11 mouse cellular contexts compared by ENCODE assay signal in the genomic region with DNA sequence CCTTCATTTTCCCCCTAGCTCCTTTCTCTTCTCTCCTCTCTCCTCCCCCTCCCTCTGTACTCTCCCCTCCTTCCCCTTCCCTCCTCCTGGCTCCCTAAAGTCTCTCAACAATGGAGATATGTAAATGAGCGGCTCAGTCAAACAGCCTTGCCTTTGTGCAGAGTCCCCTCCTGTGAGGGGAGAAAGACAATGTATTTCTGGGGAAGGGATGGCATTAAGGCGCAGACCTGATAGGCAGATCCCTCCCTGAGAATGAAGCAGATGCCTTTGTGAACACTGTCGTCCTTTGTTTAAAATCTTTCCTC.
A peak's percentile ranks its signal among the peaks of the same experiment; 100 is the strongest.
DNase-seq lines count a peak whose midpoint lies in the region; ATAC-seq lines count a peak whose summit lies in the region.
"Had no signal": no experiment of that assay in that cellular context is flagged by ENCODE, and none has a peak within 500 bp of the region (broad histone marks: within the 10 kb centered on the region; RNA-seq: fewer than 3 reads in every experiment).

No protein-coding gene starts in this region.

- H3K4me3 ChIP-seq in forebrain, embryonic 13.5 days = no peak overlapping the region
- H3K4me3 ChIP-seq in limb, embryonic 13.5 days = no peak overlapping the region
- no peak overlapping the region for H3K4me3 ChIP-seq in neural tube, embryonic 15.5 days (replicated peaks)
- H3K4me3 ChIP-seq: gastrocnemius, adult 2 months had no signal

- no peaks in the 10 kb centered on the region for H3K27me3 ChIP-seq in forebrain, embryonic 13.5 days
- no peaks in the 10 kb centered on the region; the same call in 1 of the 2 replicates for H3K27me3 ChIP-seq in limb, embryonic 13.5 days
- no peaks in the 10 kb centered on the region for H3K27me3 ChIP-seq in neural tube, embryonic 15.5 days (replicated peaks)

- no peak for DNase-seq in frontal cortex, postnatal 10 days (ENCODE audit: low spot score in 2 of 2)
- DNase-seq in gastrocnemius, postnatal 25 days = no peak
- no peak for DNase-seq in layer of hippocampus, adult 8-10 months (ENCODE audit: low spot score in 2 of 2)
- DNase-seq: gastrocnemius, adult 2 months; kidney, postnatal 10 days had no signal

- ATAC-seq in frontal cortex, adult (ENCODE audit: low TSS enrichment) = 0 out of 2 replicates have a peak, but pooled peaks have one; percentile 14
- peak; percentile 88 for ATAC-seq in forebrain, embryonic 13.5 days
- no peak for ATAC-seq in limb, embryonic 13.5 days (ENCODE audit: low FRiP score, low read depth)
- ATAC-seq in neural tube, embryonic 15.5 days (ENCODE audit: low FRiP score) = peak; percentile 60; the same call in 1 of the 2 replicates
- no peak for ATAC-seq in megakaryocyte progenitor cell, adult 5-6 weeks (replicated peaks; ENCODE audit: poor library complexity)
- ATAC-seq: lung, postnatal 0 days had no signal

- H3K4me2 ChIP-seq in forebrain, embryonic 13.5 days = peak overlapping the region; percentile 36
- no peak overlapping the region for H3K4me2 ChIP-seq in limb, embryonic 13.5 days (replicated peaks)
- peak overlapping the region; percentile 11; the same call in 1 of the 2 replicates for H3K4me2 ChIP-seq in neural tube, embryonic 15.5 days

- WGBS in forebrain, embryonic 13.5 days = 0% methylated on average over 3 of the region's 3 CpGs
- WGBS in limb, embryonic 13.5 days = 43% methylated on average over 3 of the region's 3 CpGs
- WGBS in neural tube, embryonic 15.5 days = 9% methylated on average over 3 of the region's 3 CpGs

- H3K27ac ChIP-seq in forebrain, embryonic 13.5 days = peak overlapping the region; percentile 84
- H3K27ac ChIP-seq in limb, embryonic 13.5 days = no peak overlapping the region
- no peak overlapping the region; the same call in 1 of the 2 replicates for H3K27ac ChIP-seq in neural tube, embryonic 15.5 days (replicated peaks)
- H3K27ac ChIP-seq: gastrocnemius, adult 2 months had no signal

- H3K4me1 ChIP-seq in forebrain, embryonic 13.5 days = peaks cover 32% of the 10 kb centered on the region
- peaks cover 63% of the 10 kb centered on the region for H3K4me1 ChIP-seq in limb, embryonic 13.5 days
- peaks cover 30% of the 10 kb centered on the region for H3K4me1 ChIP-seq in neural tube, embryonic 15.5 days

- H3K36me3 ChIP-seq in forebrain, embryonic 13.5 days (ENCODE audit: poor library complexity, severe bottlenecking) = no peaks in the 10 kb centered on the region
- H3K36me3 ChIP-seq in limb, embryonic 13.5 days = no peaks in the 10 kb centered on the region
- H3K36me3 ChIP-seq in neural tube, embryonic 15.5 days = no peaks in the 10 kb centered on the region

- no peak overlapping the region for H3K9ac ChIP-seq in forebrain, embryonic 13.5 days
- 0 out of 2 replicates have a peak overlapping the region, but pooled peaks have one; percentile 25 for H3K9ac ChIP-seq in limb, embryonic 13.5 days
- H3K9ac ChIP-seq in neural tube, embryonic 15.5 days (replicated peaks) = no peak overlapping the region

- H3K9me3 ChIP-seq in forebrain, embryonic 13.5 days (replicated peaks) = no peaks in the 10 kb centered on the region
- no peaks in the 10 kb centered on the region for H3K9me3 ChIP-seq in limb, embryonic 13.5 days
- H3K9me3 ChIP-seq in neural tube, embryonic 15.5 days (replicated peaks) = no peaks in the 10 kb centered on the region

Comparison
In these comparisons a context has a peak if more than half of its experiments do, and no peak if none do; other contexts are left out.
1. ATAC-seq: peak in frontal cortex, adult (single experiment), forebrain, embryonic 13.5 days (single experiment) and neural tube, embryonic 15.5 days (single experiment); none in limb, embryonic 13.5 days (single experiment) and megakaryocyte progenitor cell, adult 5-6 weeks (single experiment).